Mouse (Mus musculus) C2C12 (cell line): ENCODE results near the gene Il17rb.

ENCODE experiments used
- CEBPB ChIP-seq: IDR thresholded peaks from one replicate; pipeline ENCODE4 v1.6.1; 2011; ENCODE audit warnings: low read depth, mild to moderate bottlenecking, control low read depth, moderate library complexity
- CTCF ChIP-seq: IDR thresholded peaks from one replicate; pipeline ENCODE4 v1.5.1; 2011; ENCODE audit not compliant: control insufficient read depth, insufficient read depth, insufficient read length
- MAX ChIP-seq: IDR thresholded peaks from one replicate; pipeline ENCODE4 v1.6.1; 2011; ENCODE audit warnings: mild to moderate bottlenecking, control low read depth
- MYOG ChIP-seq: IDR thresholded peaks from one replicate; pipeline ENCODE4 v1.6.1; 2011; ENCODE audit not compliant: control insufficient read depth, insufficient read length; ENCODE audit errors: extremely low read depth
- USF1 ChIP-seq: IDR thresholded peaks from one replicate; pipeline ENCODE4 v1.6.1; 2011; ENCODE audit warnings: low read depth, mild to moderate bottlenecking, control low read depth, moderate library complexity

GRCm38 (mm10) chr14:30009864-30010560 lies 1.3 kb upstream of the Il17rb start:
- TF ChIP-seq USF1 (no peak), MAX (no peak), CEBPB (no peak), CTCF (no peak), MYOG (no peak)
